Mouse (Mus musculus): Measurements from ENCODE around the gene Ube2cbp.

The Ube2cbp gene

GRCm38 (mm10) chr9:86464151-86465105 lies at the start of gene Ube2cbp:
TSS of gene Ube2cbp (minus strand) at chr9:86464950.
- peak; percentile 57 for DNase-seq (ENCODE audit: low read depth)

GRCm38 (mm10) chr9:86514390-86514789 lies 49.6 kb upstream of the Ube2cbp start:
- DNase-seq (ENCODE audit: low read depth): no peak

GRCm38 (mm10) chr9:86513733-86514132 lies 49.0 kb upstream of the Ube2cbp start:
- DNase-seq (ENCODE audit: low read depth): no peak

GRCm38 (mm10) chr9:86507437-86507836 lies 42.7 kb upstream of the Ube2cbp start:
- DNase-seq (ENCODE audit: low read depth): no peak

GRCm38 (mm10) chr9:86499083-86499482 lies 34.3 kb upstream of the Ube2cbp start:
- no peak for DNase-seq (ENCODE audit: low read depth)

GRCm38 (mm10) chr9:86496261-86496660 lies 31.5 kb upstream of the Ube2cbp start:
- no peak for DNase-seq (ENCODE audit: low read depth)

GRCm38 (mm10) chr9:86491740-86492139 lies 27.0 kb upstream of the Ube2cbp start:
- DNase-seq (ENCODE audit: low read depth): no peak

GRCm38 (mm10) chr9:86482236-86482635 lies 17.5 kb upstream of the Ube2cbp start:
- no peak for DNase-seq (ENCODE audit: low read depth)

- DNase-seq (ENCODE audit: low read depth): no peak
Measured at GRCm38 (mm10) chr9:86478414-86479093, 13.8 kb upstream of the Ube2cbp start.

GRCm38 (mm10) chr9:86476763-86477162 lies 12.0 kb upstream of the Ube2cbp start:
- DNase-seq (ENCODE audit: low read depth): no peak

- no peak for DNase-seq (ENCODE audit: low read depth)
Measured at GRCm38 (mm10) chr9:86475956-86476355, 11.2 kb upstream of the Ube2cbp start.

GRCm38 (mm10) chr9:86466990-86467870 lies 2.5 kb upstream of the Ube2cbp start, which contains the start of gene Dop1a:
TSS of gene Dop1a (plus strand) at chr9:86467154.
- DNase-seq (ENCODE audit: low read depth): peak; percentile 65

- no peak for DNase-seq (ENCODE audit: low read depth)
Measured at GRCm38 (mm10) chr9:86453626-86454025, 11.1 kb downstream of the Ube2cbp start.

- DNase-seq (ENCODE audit: low read depth): no peak
Measured at GRCm38 (mm10) chr9:86451617-86452016, 13.1 kb downstream of the Ube2cbp start.

- DNase-seq (ENCODE audit: low read depth): no peak
Measured at GRCm38 (mm10) chr9:86451094-86451493, 13.7 kb downstream of the Ube2cbp start.

- DNase-seq (ENCODE audit: low read depth): peak; percentile 29
Measured at GRCm38 (mm10) chr9:86449581-86449980, 15.2 kb downstream of the Ube2cbp start.

GRCm38 (mm10) chr9:86447431-86447830 lies 17.3 kb downstream of the Ube2cbp start:
- no peak for DNase-seq (ENCODE audit: low read depth)

- DNase-seq (ENCODE audit: low read depth): peak; percentile 31
Measured at GRCm38 (mm10) chr9:86446847-86447246, 17.9 kb downstream of the Ube2cbp start.

GRCm38 (mm10) chr9:86442248-86442647 lies 22.5 kb downstream of the Ube2cbp start:
- no peak for DNase-seq (ENCODE audit: low read depth)

- no peak for DNase-seq (ENCODE audit: low read depth)
Measured at GRCm38 (mm10) chr9:86438337-86439009, 26.3 kb downstream of the Ube2cbp start.

GRCm38 (mm10) chr9:86436608-86437007 lies 28.1 kb downstream of the Ube2cbp start:
- DNase-seq (ENCODE audit: low read depth): no peak

Data from fibroblast of lung, adult 2 months (primary cell).